In the genomic region with DNA sequence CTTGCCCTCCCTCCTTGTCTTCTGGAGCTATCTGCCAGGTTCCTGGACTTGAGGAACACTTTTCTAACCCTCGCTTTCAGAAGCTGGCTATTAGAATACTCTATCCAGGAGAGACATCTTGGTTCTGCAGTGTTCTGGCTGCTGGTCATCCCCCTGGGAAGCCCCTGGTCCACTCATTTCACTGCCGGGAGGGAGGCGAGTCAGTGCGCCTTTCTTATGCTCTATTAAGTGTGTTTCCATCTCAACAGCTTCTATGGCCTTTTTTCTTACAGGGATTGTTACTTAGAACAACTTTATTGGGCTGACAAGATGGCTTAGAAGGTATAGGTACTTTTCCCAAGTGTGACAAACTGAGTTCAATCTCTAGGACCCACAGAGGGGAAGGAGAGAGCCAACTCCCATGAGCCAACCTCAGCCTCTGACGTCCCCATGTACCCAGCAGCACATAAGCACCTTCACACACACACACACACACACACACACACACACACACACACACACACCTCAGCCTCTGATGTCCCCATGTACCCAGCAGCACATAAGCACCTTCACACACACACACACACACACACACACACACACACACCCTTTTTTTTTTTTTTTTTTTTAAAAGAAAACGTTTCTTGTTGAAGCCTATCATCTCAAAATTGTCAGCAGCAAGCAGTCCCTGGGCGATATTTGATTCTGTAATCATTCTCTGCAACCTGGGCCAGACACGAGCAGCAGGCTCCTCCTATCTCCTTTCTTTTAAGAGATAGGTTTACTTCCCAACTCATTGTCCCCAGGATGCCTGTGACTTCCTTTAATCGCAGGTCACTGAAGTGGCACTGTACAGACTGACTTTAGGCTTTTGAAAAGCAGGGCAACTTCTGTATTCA, we compare ENCODE assay signal across 11 mouse cellular contexts.
DNase-seq lines count a peak whose midpoint lies in the region; ATAC-seq and TF ChIP-seq lines count a peak whose summit lies in the region.
"Had no signal": no experiment of that assay in that cellular context is flagged by ENCODE, and none has a peak within 500 bp of the region (broad histone marks: within the 10 kb centered on the region; RNA-seq: fewer than 3 reads in every experiment).

No protein-coding gene starts in this region.

- H3K4me1 ChIP-seq in heart, embryonic 12.5 days (replicated peaks): peaks cover 23% of the 10 kb centered on the region
- H3K4me1 ChIP-seq in neural tube, embryonic 13.5 days (replicated peaks): peaks cover 25% of the 10 kb centered on the region
- H3K4me1 ChIP-seq in neural tube, embryonic 15.5 days: peaks cover 12% of the 10 kb centered on the region

- peak; percentile 84 for DNase-seq in heart, adult 11 months
- DNase-seq in liver: peak; percentile 30
- peak; percentile 66 for DNase-seq in naive thymus-derived CD4-positive, alpha-beta T cell, adult 2 months (ENCODE audit: low read depth)
- no peak for DNase-seq in layer of hippocampus, adult 2 months (ENCODE audit: low spot score in 2 of 2)
- DNase-seq: heart, postnatal 36 days; kidney, postnatal 25 days had no signal

- WGBS in heart, embryonic 12.5 days: 65% methylated on average over 9 of the region's 9 CpGs
- 66% methylated on average over 9 of the region's 9 CpGs for WGBS in neural tube, embryonic 13.5 days
- 64% methylated on average over 9 of the region's 9 CpGs for WGBS in neural tube, embryonic 15.5 days

- H3K9me3 ChIP-seq in heart, embryonic 12.5 days (replicated peaks): no peaks in the 10 kb centered on the region
- H3K9me3 ChIP-seq in neural tube, embryonic 13.5 days: no peaks in the 10 kb centered on the region
- H3K9me3 ChIP-seq in neural tube, embryonic 15.5 days (replicated peaks): no peaks in the 10 kb centered on the region
- H3K9me3 ChIP-seq: limb, embryonic 12.5 days had no signal

- H3K9ac ChIP-seq in heart, embryonic 12.5 days: no peak overlapping the region
- H3K9ac ChIP-seq in neural tube, embryonic 13.5 days: no peak overlapping the region
- no peak overlapping the region for H3K9ac ChIP-seq in neural tube, embryonic 15.5 days (replicated peaks)
- H3K9ac ChIP-seq: limb, embryonic 12.5 days had no signal

- H3K27me3 ChIP-seq in heart, embryonic 12.5 days (replicated peaks): no peaks in the 10 kb centered on the region
- H3K27me3 ChIP-seq in neural tube, embryonic 13.5 days: no peaks in the 10 kb centered on the region
- H3K27me3 ChIP-seq in neural tube, embryonic 15.5 days (replicated peaks): no peaks in the 10 kb centered on the region
- H3K27me3 ChIP-seq: limb, embryonic 12.5 days had no signal

- no peak for TF ChIP-seq CTCF in layer of hippocampus, adult 2 months (conservative IDR thresholded peaks at IDR 0.05)

- no peak overlapping the region for H3K4me3 ChIP-seq in heart, embryonic 12.5 days
- H3K4me3 ChIP-seq in neural tube, embryonic 13.5 days: no peak overlapping the region
- H3K4me3 ChIP-seq in neural tube, embryonic 15.5 days (replicated peaks): no peak overlapping the region
- H3K4me3 ChIP-seq in layer of hippocampus, adult 2 months: no peak overlapping the region
- H3K4me3 ChIP-seq: limb, embryonic 12.5 days had no signal

- no peak overlapping the region for H3K27ac ChIP-seq in heart, embryonic 12.5 days (ENCODE audit: poor library complexity, severe bottlenecking)
- H3K27ac ChIP-seq in neural tube, embryonic 13.5 days (replicated peaks): peak overlapping the region; percentile 61; the same call in 1 of the 2 replicates
- no peak overlapping the region; the same call in 1 of the 2 replicates for H3K27ac ChIP-seq in neural tube, embryonic 15.5 days (replicated peaks)
- no peak overlapping the region for H3K27ac ChIP-seq in layer of hippocampus, adult 2 months
- H3K27ac ChIP-seq: limb, embryonic 12.5 days had no signal

- H3K4me2 ChIP-seq in heart, embryonic 12.5 days: no peak overlapping the region
- no peak overlapping the region for H3K4me2 ChIP-seq in neural tube, embryonic 13.5 days
- no peak overlapping the region for H3K4me2 ChIP-seq in neural tube, embryonic 15.5 days
- H3K4me2 ChIP-seq: limb, embryonic 12.5 days had no signal

- no peak for ATAC-seq in heart, embryonic 12.5 days (ENCODE audit: insufficient number of reproducible peaks, low FRiP score)
- no peak for ATAC-seq in neural tube, embryonic 13.5 days (ENCODE audit: low read depth)
- ATAC-seq in neural tube, embryonic 15.5 days (ENCODE audit: low FRiP score): no peak
- no peak for ATAC-seq in frontal cortex, adult (ENCODE audit: low TSS enrichment)

- H3K36me3 ChIP-seq in heart, embryonic 12.5 days: 0 out of 2 replicates have a peak, but pooled peaks cover 3% of the 10 kb centered on the region
- 0 out of 2 replicates have a peak, but pooled peaks cover 4% of the 10 kb centered on the region for H3K36me3 ChIP-seq in neural tube, embryonic 13.5 days
- no peaks in the 10 kb centered on the region for H3K36me3 ChIP-seq in neural tube, embryonic 15.5 days

Comparison
In these comparisons a context has a peak if more than half of its experiments do, and no peak if none do; other contexts are left out.
1. DNase-seq: peak in heart, adult 11 months (single experiment), liver (single experiment) and naive thymus-derived CD4-positive, alpha-beta T cell, adult 2 months (single experiment); none in layer of hippocampus, adult 2 months (0 of 2).